Mouse (Mus musculus) adrenal gland, adult 2 months (tissue): ENCODE data around the gene Mrpl43. TPM values are rescaled to one million over a fixed set of nuclear protein-coding genes. Genes with fewer than 3 reads are reported as not detected.

Experiments used
- DNase-seq: peaks from one replicate; pipeline ENCODE4 v3.0.0; 2021
- polyA plus RNA-seq: library from polyadenylated mRNA; depleted of rRNA; stranded (reverse); fragments of >200 nt; gene quantifications from 2 replicates; pipeline ENCODE4 v1.2.3, GENCODE M21; 2012; rRNA removed
- total RNA-seq, 2 experiments: library from RNA; stranded (reverse); gene quantifications; 2 replicates each; pipeline ENCODE4 v1.2.3; 2021

The Mrpl43 gene
- total and polyA plus RNA-seq, 3 experiments = 45.2 to 196 (median 55.1) TPM

DNA sequence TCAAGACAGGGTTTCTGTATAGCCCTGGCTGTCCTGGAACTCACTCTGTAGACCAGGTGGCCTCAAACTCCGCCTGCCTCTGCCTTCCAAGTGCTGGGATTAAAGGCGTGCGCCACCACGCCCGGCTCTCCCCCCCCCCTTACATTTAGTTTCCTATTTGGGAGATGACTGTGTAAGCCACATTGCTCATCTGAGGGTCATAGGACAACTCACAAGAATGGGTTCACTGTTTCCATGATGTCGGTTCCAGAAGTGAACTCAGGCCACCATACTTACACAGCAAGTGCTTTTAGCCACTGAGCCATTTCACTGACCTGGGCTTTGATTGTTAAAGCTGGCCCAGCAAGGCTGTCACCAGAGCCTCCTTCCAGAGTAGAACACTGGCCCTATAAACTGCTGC, 29.1 kb downstream of the Mrpl43 start:
- no peak for DNase-seq

DNA sequence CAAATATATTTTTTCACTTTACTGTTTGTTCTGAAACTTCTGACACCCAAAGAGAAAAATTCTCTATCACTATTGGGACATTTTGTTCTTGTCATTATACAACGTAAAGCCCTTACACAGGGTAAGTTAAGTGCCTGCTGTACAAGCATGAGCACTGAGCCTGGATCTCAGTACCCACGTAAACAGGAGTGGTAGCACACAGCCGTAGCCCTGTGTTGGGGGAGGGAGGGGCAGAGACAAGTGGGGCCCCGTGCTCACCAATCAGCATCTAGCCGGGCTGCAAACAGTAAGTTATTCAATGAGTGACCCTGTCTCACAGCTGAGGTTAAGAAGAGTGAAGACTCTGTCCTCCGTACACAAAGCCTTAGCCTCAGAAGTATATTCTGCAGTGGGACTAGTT, 29.6 kb downstream of the Mrpl43 start:
- no peak for DNase-seq

DNA sequence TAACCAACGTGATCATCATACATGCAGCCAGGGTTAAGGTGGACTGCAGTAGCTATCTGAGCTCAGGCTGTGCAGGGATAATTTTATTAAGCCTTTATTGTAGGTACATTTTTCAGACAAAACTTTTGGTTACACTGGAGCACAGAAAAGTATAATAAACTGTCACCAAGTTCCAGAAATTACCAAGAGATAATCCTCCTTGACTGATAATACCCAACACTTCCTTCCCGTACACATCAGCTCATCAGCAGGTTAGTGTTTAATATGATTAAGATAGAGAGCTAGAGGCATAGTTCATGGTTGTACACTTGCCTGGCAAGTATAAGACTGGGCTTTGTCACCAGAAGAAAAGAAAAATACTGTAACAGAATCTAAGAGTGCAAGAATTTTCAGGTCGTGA, 37.9 kb downstream of the Mrpl43 start:
- DNase-seq = no peak

DNA sequence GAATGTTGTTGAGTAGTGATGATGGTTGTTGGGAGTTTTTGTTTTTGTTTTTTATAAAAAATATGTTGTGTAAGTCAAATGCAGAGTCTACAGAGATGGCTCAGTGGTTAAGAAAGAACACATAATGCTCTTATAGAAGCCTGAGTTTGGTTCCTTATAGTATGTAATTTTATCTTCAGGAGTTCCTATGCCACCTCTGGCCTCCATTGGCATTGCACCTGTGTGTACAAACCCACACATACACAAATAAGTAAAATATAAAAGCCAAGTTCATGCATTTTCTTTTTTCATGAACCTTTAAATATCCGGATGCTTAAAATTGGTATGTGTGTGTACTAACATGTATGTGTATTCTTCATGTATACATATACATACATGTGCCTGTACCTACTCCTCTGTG, 40.3 kb downstream of the Mrpl43 start:
- DNase-seq = no peak

DNA sequence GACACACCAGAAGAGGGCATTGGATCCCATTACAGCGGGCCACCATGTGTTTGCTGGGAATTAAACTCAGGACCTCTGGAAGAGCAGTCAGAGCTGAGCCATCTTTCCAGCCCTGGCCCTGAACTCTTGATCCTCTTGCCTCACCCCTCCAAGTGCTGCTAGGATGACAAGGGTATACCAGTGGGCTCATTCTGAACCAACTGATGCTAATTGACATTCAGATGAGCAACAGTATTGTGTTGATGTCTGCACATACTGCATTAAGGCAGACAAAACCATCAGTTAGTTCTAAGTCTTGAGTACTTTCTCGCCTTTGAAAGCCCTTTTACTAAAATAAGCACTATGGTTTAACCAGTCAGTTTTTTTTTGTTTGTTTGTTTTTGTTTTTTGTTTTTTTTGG, 46.6 kb downstream of the Mrpl43 start:
- DNase-seq = no peak

Other genes with a start within 250 kb of the Mrpl43 start
- 10 to 100 TPM; 19.6 to 21.4 TPM for gene Slf2, start 75.3 kb downstream of the Mrpl43 start, total RNA-seq
- 54.9 and 77.7 TPM in 2 replicates for gene Slf2, start 75.3 kb downstream of the Mrpl43 start, polyA plus RNA-seq
- gene Sema4g, start 17.3 kb downstream of the Mrpl43 start, total RNA-seq = 1 to 10 TPM; 6.3 to 7.7 TPM
- 9.4 and 13.4 TPM in 2 replicates for gene Sema4g, start 17.3 kb downstream of the Mrpl43 start, polyA plus RNA-seq
- gene Twnk, start 779 bp downstream of the Mrpl43 start, total RNA-seq = 10 to 100 TPM; 24.7 to 37.1 TPM
- gene Twnk, start 779 bp downstream of the Mrpl43 start, polyA plus RNA-seq = 7.5 and 9.6 TPM in 2 replicates
- 100 to 1,000 TPM in 1 of 2 experiments, 10 to 100 TPM in 1; 52.8 to 111 TPM for gene Lzts2, start 8.0 kb upstream of the Mrpl43 start, total RNA-seq
- 313 and 342 TPM in 2 replicates for gene Lzts2, start 8.0 kb upstream of the Mrpl43 start, polyA plus RNA-seq
- gene Pdzd7, start 39.3 kb upstream of the Mrpl43 start, total RNA-seq = under 1 TPM in 1 of 2 experiments, not detected in 1; 0.09 TPM
- 0.62 and 0.65 TPM in 2 replicates for gene Pdzd7, start 39.3 kb upstream of the Mrpl43 start, polyA plus RNA-seq
- gene Sfxn3, start 41.1 kb upstream of the Mrpl43 start, total RNA-seq = 10 to 100 TPM; 51.2 to 89.3 TPM
- gene Sfxn3, start 41.1 kb upstream of the Mrpl43 start, polyA plus RNA-seq = 45.9 and 65.5 TPM in 2 replicates
- gene Kazald1, start 68.8 kb upstream of the Mrpl43 start, total RNA-seq = 1 to 10 TPM; 2.2 to 6.0 TPM
- gene Kazald1, start 68.8 kb upstream of the Mrpl43 start, polyA plus RNA-seq = 9.8 and 11.1 TPM in 2 replicates
- gene Tlx1, start 144.2 kb upstream of the Mrpl43 start, total RNA-seq = not detected
- not detected in 2 replicates for gene Tlx1, start 144.2 kb upstream of the Mrpl43 start, polyA plus RNA-seq
- under 1 TPM in 1 of 2 experiments, not detected in 1; 0.17 TPM for gene Lbx1, start 229.4 kb upstream of the Mrpl43 start, total RNA-seq
- gene Lbx1, start 229.4 kb upstream of the Mrpl43 start, polyA plus RNA-seq = 0.21 TPM in 1 of 2 replicates, not detected in the other